Mouse (Mus musculus): ENCODE results near the gene Tmem51.

GRCm38 (mm10) chr4:142126641-142127274 lies 42.7 kb upstream of the Tmem51 start:
- TF ChIP-seq CTCF (IDR thresholded peaks at IDR 0.05; ENCODE audit: low read depth, low read length) (no peak), POLR2A (IDR thresholded peaks at IDR 0.05; ENCODE audit: extremely low read depth, insufficient read depth, low read length) (no peak)
